Mouse (Mus musculus) ES-E14 (cell line): ENCODE results near the gene Gm17018. TPM values are rescaled to one million over a fixed set of nuclear protein-coding genes. Genes with fewer than 3 reads are reported as not detected.

Experiments used
- DNase-seq: peaks from one replicate; pipeline ENCODE4 v3.0.0-alpha.2; 2013; ENCODE audit warnings: low read depth, low spot score
- H3K27ac ChIP-seq: 2 replicates; pipeline ENCODE4 v1.5.1; 2012; ENCODE audit warnings: low read depth, mild to moderate bottlenecking, low read length, moderate library complexity, mixed read lengths; ENCODE audit not compliant: poor library complexity, insufficient read depth, severe bottlenecking
- H3K36me3 ChIP-seq: 2 replicates; pipeline ENCODE4 v1.6.1; 2012; ENCODE audit warnings: mild to moderate bottlenecking, low read length, moderate library complexity, mixed read lengths; ENCODE audit not compliant: control insufficient read depth, poor library complexity, insufficient read depth, severe bottlenecking
- H3K4me1 ChIP-seq, 2 experiments: fragments of 150-350 bp in 1 of 2; sonication (generic) in 1 of 2; 2 replicates each; pipeline ENCODE4 v1.6.1; 2012; ENCODE audit warnings: low read length in 2 of 2, mild to moderate bottlenecking in 1 of 2, mixed read lengths in 1 of 2; ENCODE audit not compliant: control insufficient read depth in 2 of 2, insufficient read depth in 2 of 2, poor library complexity in 1 of 2
- H3K4me3 ChIP-seq, 2 experiments: fragments of 150-350 bp in 1 of 2; sonication (generic) in 1 of 2; 2 replicates each; pipeline ENCODE4 v1.5.1; 2012; ENCODE audit warnings: low read length in 2 of 2, low read depth in 1 of 2, mild to moderate bottlenecking in 1 of 2, mixed read lengths in 1 of 2; ENCODE audit not compliant: insufficient read depth in 1 of 2, poor library complexity in 1 of 2, severe bottlenecking in 1 of 2
- H3K9ac ChIP-seq: 2 replicates; pipeline ENCODE4 v1.6.1; 2012; ENCODE audit warnings: low read depth, mild to moderate bottlenecking, low read length, mixed read lengths; ENCODE audit not compliant: poor library complexity, insufficient read depth, severe bottlenecking
- H3K9me3 ChIP-seq: fragments of 150-350 bp; sonication (generic); 2 replicates; pipeline ENCODE4 v1.6.1; 2012; ENCODE audit warnings: low read depth, mild to moderate bottlenecking, low read length; ENCODE audit not compliant: control insufficient read depth, insufficient read depth
- CHD2 ChIP-seq: IDR thresholded peaks from 2 replicates; pipeline ENCODE4 v1.6.1; 2014; ENCODE audit warnings: mild to moderate bottlenecking, low read depth, low read length, inconsistent platforms
- HCFC1 ChIP-seq: IDR thresholded peaks from 2 replicates; pipeline ENCODE4 v1.6.1; 2012; ENCODE audit warnings: low read length, inconsistent platforms, borderline replicate concordance; ENCODE audit not compliant: insufficient read depth
- MAFK ChIP-seq: IDR thresholded peaks from 2 replicates; pipeline ENCODE4 v1.6.1; 2014; ENCODE audit warnings: mild to moderate bottlenecking, low read depth, low read length, inconsistent platforms; ENCODE audit not compliant: insufficient read depth
- ZC3H11A ChIP-seq: IDR thresholded peaks from 2 replicates; pipeline ENCODE4 v1.6.1; 2012; ENCODE audit warnings: low read depth, mild to moderate bottlenecking, inconsistent platforms, low read length, borderline replicate concordance
- ZNF384 ChIP-seq: IDR thresholded peaks from 2 replicates; pipeline ENCODE4 v1.6.1; 2012; ENCODE audit warnings: low read depth, low read length, inconsistent platforms
- in situ Hi-C, 2 experiments: fragments of 600-800 bp; cut with MboI; formaldehyde crosslinking; loops; one replicate each; pipeline ENCODE4 v1.15.1; 2025; ENCODE audit warnings: low sequenced_read_pairs in 2 of 2, inconsistent platforms in 1 of 2; ENCODE audit not compliant: unreplicated experiment in 2 of 2
- total RNA-seq: library from RNA; depleted of rRNA; stranded (reverse); fragments of 300-350 nt; gene quantifications from 2 replicates; pipeline ENCODE4 v1.2.3, GENCODE M21; 2012

The Gm17018 gene
- total RNA-seq, 1 experiment, result 15.0 TPM

DNA sequence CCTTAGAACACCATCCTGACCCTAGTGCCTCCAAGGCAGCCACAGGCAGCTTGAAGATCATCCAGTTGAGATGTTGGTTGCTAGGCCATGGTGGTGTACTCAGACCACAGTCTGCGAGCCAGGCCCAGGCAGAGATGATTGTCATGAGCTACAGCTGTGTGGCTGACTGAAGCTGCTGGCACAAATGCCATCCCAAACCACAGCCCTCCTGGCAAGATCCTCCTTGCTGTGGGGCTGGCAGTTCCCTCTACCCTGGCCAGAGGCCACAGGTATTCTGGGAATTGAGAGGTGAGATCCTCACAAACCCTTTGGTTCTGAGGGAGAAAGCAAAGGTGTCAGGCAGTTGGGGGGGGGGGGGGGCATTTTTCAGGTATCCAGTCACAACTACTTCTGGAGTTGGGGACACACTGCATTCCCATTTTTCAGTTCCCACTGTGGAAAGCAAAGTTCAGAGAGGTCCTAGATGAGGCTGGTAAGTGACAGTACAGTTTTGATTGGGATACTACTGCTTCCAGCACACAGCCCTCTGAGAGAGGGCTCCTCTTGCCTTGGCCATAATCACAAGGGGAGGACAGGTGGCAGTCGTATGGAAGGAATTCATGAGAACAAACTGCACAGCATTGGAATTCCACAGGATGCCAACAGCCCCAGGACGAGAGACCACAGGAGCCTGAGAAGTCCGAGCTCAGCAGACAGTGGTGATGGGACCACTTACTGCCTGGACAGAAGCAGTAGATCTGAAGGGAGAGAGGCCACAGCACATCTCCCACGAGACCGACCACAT is 27.3 kb downstream of the Gm17018 start:
- no peak overlapping the region for H3K4me3 ChIP-seq
- no peaks in the 10 kb centered on the region for H3K9me3 ChIP-seq
- no peak overlapping the region for H3K27ac ChIP-seq
- no peaks in the 10 kb centered on the region for H3K36me3 ChIP-seq
- no peak for DNase-seq
- H3K9ac ChIP-seq, result no peak overlapping the region
- TF ChIP-seq ZNF384 (no peak), ZC3H11A (no peak), CHD2 (no peak), HCFC1 (no peak), MAFK (no peak)
- no peaks in the 10 kb centered on the region for H3K4me1 ChIP-seq
- in situ Hi-C loops, result no loop called here

DNA sequence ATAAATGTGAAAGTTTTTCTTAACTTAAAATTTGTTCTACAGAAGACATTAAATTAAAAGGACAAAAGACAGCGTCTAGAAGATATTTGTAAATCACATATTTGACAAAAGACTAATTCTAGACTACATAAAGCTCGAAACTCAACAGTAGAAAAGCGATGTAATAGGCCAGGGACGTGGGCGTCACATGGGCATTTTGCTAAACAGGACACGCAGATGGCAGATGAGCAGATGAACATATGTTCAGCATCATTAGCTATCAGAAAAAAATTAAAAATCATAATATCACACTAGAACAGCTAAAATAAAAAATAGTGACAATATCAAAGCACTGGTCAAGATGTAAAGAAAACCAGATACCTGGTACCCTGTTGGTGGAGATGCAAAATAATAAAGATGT is 29.3 kb downstream of the Gm17018 start:
- Histone ChIP-seq H3K9ac (no peak overlapping the region), H3K4me1 (no peaks in the 10 kb centered on the region), H3K4me3 (no peak overlapping the region), H3K9me3 (no peaks in the 10 kb centered on the region), H3K27ac (no peak overlapping the region), H3K36me3 (no peaks in the 10 kb centered on the region)
- in situ Hi-C loops, result no loop called here
- TF ChIP-seq MAFK (no peak), ZNF384 (no peak)
- no peak for DNase-seq

DNA sequence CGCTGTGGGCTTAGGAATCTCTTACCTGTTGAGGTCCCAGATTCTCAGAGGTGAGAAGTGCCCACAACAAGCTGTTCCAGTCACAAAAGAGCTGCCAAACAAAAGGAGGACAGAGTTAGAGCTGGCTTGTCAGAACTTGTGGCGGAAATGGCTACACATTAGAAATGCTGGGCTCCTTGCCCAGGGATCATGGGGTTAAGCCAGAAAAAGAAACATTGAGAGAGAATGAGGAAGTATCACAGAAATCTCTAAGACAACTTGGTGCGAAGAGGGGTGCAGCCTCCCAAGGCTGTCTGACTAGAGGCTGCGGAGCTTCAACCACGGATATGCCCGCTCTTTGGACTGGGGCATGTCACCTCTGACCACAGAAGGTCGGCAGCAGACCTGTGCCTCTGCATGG is 31.3 kb downstream of the Gm17018 start:
- Histone ChIP-seq H3K27ac (no peak overlapping the region), H3K9me3 (no peaks in the 10 kb centered on the region), H3K36me3 (no peaks in the 10 kb centered on the region), H3K9ac (no peak overlapping the region), H3K4me3 (no peak overlapping the region), H3K4me1 (no peaks in the 10 kb centered on the region)
- no peak for DNase-seq
- TF ChIP-seq ZNF384, result no peak
- TF ChIP-seq MAFK, result no peak
- no peak for TF ChIP-seq HCFC1
- no peak for TF ChIP-seq ZC3H11A
- no peak for TF ChIP-seq CHD2
- in situ Hi-C loops, result no loop called here

DNA sequence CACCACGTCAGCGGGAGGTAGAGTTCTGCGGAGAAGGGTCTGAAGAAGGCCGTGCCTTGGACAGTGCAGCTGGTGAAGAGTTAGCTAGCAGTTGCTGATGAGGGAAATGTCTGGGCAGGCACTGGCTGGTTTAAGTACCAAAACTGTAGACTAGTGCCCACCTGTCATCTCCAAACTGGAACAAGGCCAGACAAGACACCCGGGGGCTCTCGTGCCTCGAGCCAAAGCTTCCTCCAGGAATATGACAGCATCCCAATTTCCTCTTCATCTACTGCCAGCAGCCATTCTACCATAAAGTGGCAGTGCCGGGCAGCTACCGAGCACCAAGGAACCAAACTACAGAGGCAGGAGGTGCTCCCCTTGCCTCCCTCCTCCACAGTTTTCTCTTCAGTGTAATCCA is 32.5 kb downstream of the Gm17018 start:
- Histone ChIP-seq H3K9me3 (no peaks in the 10 kb centered on the region), H3K9ac (no peak overlapping the region), H3K36me3 (no peaks in the 10 kb centered on the region), H3K27ac (no peak overlapping the region), H3K4me1 (no peaks in the 10 kb centered on the region), H3K4me3 (no peak overlapping the region)
- TF ChIP-seq MAFK (no peak), ZC3H11A (no peak), HCFC1 (no peak), ZNF384 (no peak), CHD2 (no peak)
- no peak for DNase-seq
- in situ Hi-C loops, result no loop called here

DNA sequence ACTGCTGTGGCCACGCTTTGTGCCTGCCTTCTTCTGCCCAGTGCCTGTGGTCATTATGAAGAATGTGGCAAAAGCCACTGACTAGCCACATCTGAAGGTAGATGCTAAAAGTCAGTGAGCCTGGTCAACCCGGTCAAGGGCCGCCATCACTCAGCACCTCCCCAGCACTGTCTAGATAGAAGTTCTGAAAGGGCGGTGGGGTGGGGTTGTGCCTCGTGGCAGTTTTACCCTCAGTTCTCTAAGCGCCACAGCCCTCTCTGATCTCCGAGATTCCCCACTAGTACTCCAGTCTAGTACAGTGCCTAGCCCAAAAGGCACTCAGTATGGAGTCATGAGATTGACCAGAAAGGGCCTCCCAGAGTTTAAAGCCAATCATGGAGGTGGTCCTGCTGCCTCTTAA is 33.7 kb downstream of the Gm17018 start:
- Histone ChIP-seq H3K4me3 (no peak overlapping the region), H3K27ac (no peak overlapping the region), H3K9ac (no peak overlapping the region), H3K9me3 (no peaks in the 10 kb centered on the region), H3K36me3 (no peaks in the 10 kb centered on the region), H3K4me1 (no peaks in the 10 kb centered on the region)
- no peak for TF ChIP-seq MAFK
- no peak for TF ChIP-seq ZC3H11A
- no peak for TF ChIP-seq ZNF384
- TF ChIP-seq HCFC1, result no peak
- TF ChIP-seq CHD2, result no peak
- in situ Hi-C loops, result no loop called here
- no peak for DNase-seq
